Mouse (Mus musculus) gastrocnemius, adult 2 months (tissue): ENCODE data around the gene Vps29. TPM values are rescaled to one million over a fixed set of nuclear protein-coding genes. Genes with fewer than 3 reads are reported as not detected.

Experiments
- DNase-seq: peaks from one replicate; pipeline ENCODE4 v3.0.0; 2022
- H3K27ac ChIP-seq: fragments of 200-600 bp; 2 replicates; pipeline ENCODE4 v1.8.1; 2022; ENCODE audit warnings: mild to moderate bottlenecking
- H3K4me3 ChIP-seq: fragments of 200-600 bp; 2 replicates; pipeline ENCODE4 v1.8.1; 2022; ENCODE audit warnings: mild to moderate bottlenecking, moderate library complexity
- CTCF ChIP-seq: fragments of 200-600 bp; IDR thresholded peaks from 2 replicates; pipeline ENCODE4 v1.8.1; 2022; ENCODE audit warnings: antibody characterized with exemption, mild to moderate bottlenecking, moderate library complexity
- intact Hi-C: fragments of 180-260 bp; cut with DNase I; formaldehyde crosslinking; loops from one replicate; pipeline ENCODE4 v1.15.1; 2025
- total RNA-seq, 2 experiments: library from RNA; stranded (reverse); gene quantifications; 2 replicates each; pipeline ENCODE4 v1.2.3; 2021

Gene Vps29
- total RNA-seq, 2 experiments from 2014 or later = 35.0 to 46.0 TPM

DNA sequence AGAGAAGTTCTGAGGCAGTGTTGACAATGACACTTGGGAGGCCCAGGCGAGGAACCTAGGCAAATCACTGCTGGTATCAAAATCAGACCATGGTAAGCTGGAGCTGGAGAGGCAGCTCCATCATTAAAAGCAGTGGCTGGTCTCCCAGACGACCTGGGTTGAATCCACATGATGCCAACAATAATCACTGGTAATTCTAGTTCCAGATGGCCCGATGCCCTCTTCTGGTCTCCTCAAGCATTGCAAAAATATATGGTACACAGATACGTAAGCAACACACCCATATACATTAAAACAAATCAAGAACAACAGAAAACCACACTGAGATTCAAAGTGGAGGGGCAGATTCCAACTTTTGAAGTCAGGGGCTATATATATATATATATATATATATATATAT lies 8.4 kb upstream of the Vps29 start:
- TF ChIP-seq CTCF = peak; percentile 31; the same call in 1 of the 2 replicates
- intact Hi-C loops = no loop called here
- Histone ChIP-seq H3K4me3 (no peak overlapping the region), H3K27ac (no peak overlapping the region)
- no peak for DNase-seq

- H3K4me3 ChIP-seq = peak overlapping the region; percentile 97
- no peak for DNase-seq
- peak; percentile 5; the same call in 1 of the 2 replicates for TF ChIP-seq CTCF
- peak overlapping the region; percentile 90 for H3K27ac ChIP-seq
- intact Hi-C loops = loop anchor here (2.0 to 5.0 kb wide), 2 partner anchors 16 to 222 kb away; partner anchors contain the start of gene Gpn3
These were observed 411 bp downstream of the Vps29 start for GRCm38 (mm10) chr5:122354492-122355067.

GRCm38 (mm10) chr5:122371591-122372191 lies 17.5 kb downstream of the Vps29 start, which contains the start of gene Gpn3:
Gene Gpn3, plus strand, starts transcription at chr5:122371876.
- no peak for TF ChIP-seq CTCF
- intact Hi-C loops = loop anchor here (2.0 kb wide), 1 partner anchor 17 kb away; the partner anchor contains the start of genes Rad9b and Vps29
- H3K27ac ChIP-seq = peak within 1 kb of the TSS; percentile 95
- peak within 1 kb of the TSS; percentile 90 for H3K4me3 ChIP-seq
- DNase-seq = peak; percentile 55

DNA sequence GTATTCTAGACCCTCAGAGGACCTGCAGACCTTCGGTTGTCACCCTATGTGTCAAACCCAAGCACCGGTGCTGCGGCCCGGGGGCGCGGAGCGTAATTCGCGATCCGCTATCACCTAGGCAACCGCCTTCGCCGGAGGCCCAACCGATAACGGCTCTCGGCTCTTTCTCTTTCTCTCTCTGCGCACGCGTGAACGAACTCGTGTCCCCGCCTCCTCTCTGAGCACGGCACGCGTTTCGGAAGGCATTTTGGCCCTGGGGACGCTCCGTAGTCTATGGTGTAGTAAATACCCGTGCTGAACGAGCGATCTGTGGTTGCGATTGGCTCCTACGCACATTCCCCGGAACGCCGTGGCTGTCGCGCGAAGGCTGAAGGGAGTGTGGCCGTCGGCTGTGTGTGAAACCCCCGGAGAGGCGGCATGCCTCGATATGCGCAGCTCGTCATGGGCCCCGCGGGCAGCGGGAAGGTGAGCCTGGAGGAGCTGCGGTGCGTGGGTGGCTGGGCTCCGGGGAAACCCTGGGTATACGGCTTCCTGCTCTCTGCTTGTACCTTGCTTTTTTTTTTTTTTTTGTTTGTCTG lies 18.1 kb downstream of the Vps29 start, which contains the start of gene Fam216a:
TSS of gene Fam216a (minus strand) at position 173 of the 578 bp plus-strand sequence.
- peak; percentile 99 for DNase-seq
- peak within 1 kb of the TSS; percentile 95 for H3K27ac ChIP-seq
- intact Hi-C loops = no loop called here
- TF ChIP-seq CTCF = no peak
- peak within 1 kb of the TSS; percentile 90 for H3K4me3 ChIP-seq

GRCm38 (mm10) chr5:122372878-122373277 lies 18.7 kb downstream of the Vps29 start:
- intact Hi-C loops = no loop called here

GRCm38 (mm10) chr5:122377101-122377833 lies 23.1 kb downstream of the Vps29 start:
- no peak overlapping the region for H3K4me3 ChIP-seq
- no peak for DNase-seq
- intact Hi-C loops = no loop called here
- no peak for TF ChIP-seq CTCF
- no peak overlapping the region for H3K27ac ChIP-seq

More at GRCm38 (mm10) chr5:122372878-122373277, 18.7 kb downstream of the Vps29 start:
- H3K4me3 ChIP-seq = peak overlapping the region; percentile 90
- no peak for TF ChIP-seq CTCF
- DNase-seq = no peak
- peak overlapping the region; percentile 95 for H3K27ac ChIP-seq

- Histone ChIP-seq H3K27ac (no peak overlapping the region), H3K4me3 (no peak overlapping the region)
- no peak for TF ChIP-seq CTCF
- no peak for DNase-seq
- intact Hi-C loops = no loop called here
These were observed 24.0 kb downstream of the Vps29 start for GRCm38 (mm10) chr5:122378171-122378570.

- Histone ChIP-seq H3K4me3 (no peak overlapping the region), H3K27ac (peak overlapping the region; percentile 46)
- TF ChIP-seq CTCF = peak; percentile 96; the same call in 1 of the 2 replicates
- DNase-seq = peak; percentile 82
- intact Hi-C loops = no loop called here
These were observed 25.4 kb downstream of the Vps29 start for GRCm38 (mm10) chr5:122379374-122380155.

DNA sequence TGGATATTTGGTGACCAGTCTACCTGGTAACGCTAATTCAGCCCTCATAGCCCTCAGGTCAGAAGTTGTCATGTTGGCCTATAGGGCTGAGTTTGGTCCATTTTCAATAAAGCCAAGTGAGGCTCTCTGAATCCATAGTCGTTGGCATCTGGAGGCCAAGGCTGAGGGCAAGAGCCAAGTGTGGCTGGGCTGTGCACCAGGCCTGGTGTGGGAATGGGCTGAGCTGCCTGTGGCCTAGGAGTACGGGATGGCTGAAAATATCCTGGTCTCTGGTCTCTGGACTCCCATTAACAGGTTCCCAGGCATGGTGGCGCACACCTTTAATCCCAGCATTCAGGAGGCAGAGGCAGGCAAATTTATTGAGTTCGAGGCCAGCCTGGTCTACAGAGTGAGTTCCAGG lies 35.8 kb downstream of the Vps29 start:
- TF ChIP-seq CTCF = no peak
- Histone ChIP-seq H3K4me3 (no peak overlapping the region), H3K27ac (no peak overlapping the region)
- no peak for DNase-seq
- intact Hi-C loops = loop anchor here (5.0 kb wide), 2 partner anchors 123 to 258 kb away; no protein-coding TSS in a partner anchor

GRCm38 (mm10) chr5:122390671-122391070 lies 36.5 kb downstream of the Vps29 start:
- DNase-seq = no peak
- TF ChIP-seq CTCF = no peak
- no peak overlapping the region for H3K4me3 ChIP-seq
- H3K27ac ChIP-seq = no peak overlapping the region
- intact Hi-C loops = loop anchor here (5.0 kb wide), 2 partner anchors 123 to 258 kb away; no protein-coding TSS in a partner anchor

DNA sequence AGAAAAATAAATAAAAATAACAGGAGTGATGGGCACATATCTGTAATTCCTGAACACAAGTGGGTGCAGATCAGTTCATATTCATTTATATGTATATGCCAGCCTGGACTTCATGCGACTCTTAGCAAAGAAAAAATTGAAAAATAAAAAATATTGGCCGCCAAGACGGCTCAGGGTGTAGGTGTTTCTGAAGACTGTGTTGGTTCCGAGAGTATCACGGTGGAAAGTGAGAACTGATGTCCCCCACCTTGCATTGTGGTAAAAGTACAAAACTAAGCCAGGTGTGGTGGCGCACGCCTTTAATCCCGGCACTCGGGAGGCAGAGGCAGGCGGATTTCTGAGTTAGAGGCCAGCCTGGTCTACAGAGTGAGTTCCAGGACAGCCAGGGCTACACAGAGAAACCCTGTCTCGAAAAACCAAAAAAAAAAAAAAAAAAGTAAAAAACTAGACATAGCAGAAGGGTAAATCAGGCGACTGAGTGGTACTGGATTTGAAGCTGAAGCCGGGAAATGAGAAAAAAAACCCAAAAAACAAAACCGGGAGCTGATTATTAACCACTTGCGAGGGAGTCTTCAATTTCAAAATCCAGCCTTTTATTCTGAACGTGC lies 37.1 kb downstream of the Vps29 start:
- intact Hi-C loops = loop anchor here (5.0 kb wide), 2 partner anchors 124 to 259 kb away; no protein-coding TSS in a partner anchor
- peak overlapping the region; percentile 94 for H3K27ac ChIP-seq
- DNase-seq = peak; percentile 11

More for the DNA sequence above, 37.1 kb downstream of the Vps29 start:
- no peak for TF ChIP-seq CTCF
- peak overlapping the region; percentile 89 for H3K4me3 ChIP-seq
